Mouse (Mus musculus) urinary bladder, postnatal 36 days (tissue): ENCODE results near the gene Pfn4.
"Not testable (repeated sequence)": the region's sequence is repeated elsewhere in the genome, so short reads cannot be mapped to it uniquely, and the experiment has no call there.

Experiments used
- DNase-seq, 2 experiments: peaks; one replicate each; pipeline ENCODE4 v3.0.0; 2022; ENCODE audit warnings: low spot score in 2 of 2, mixed read lengths in 1 of 2

The Pfn4 gene

DNA sequence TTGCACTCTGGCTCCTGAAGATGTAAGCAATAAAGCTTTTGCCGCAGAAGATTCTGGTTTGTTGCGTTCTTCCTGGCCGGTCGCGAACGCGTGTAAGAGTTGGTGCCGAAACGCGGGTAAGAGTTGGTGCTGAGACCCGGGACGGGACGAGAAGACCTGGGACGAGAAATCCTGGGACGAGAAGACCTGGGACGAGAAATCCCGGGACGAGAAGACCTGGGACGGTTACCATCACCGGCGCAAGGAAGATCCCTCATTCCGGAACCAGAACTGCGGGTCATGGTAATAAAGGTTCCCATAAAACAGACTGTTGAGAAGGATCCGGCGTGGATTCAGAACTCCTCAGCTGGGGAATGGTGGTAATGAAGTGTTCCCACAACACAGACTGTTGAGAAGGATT is 19.3 kb downstream of the Pfn4 start:
- not testable (repeated sequence) for DNase-seq

DNA sequence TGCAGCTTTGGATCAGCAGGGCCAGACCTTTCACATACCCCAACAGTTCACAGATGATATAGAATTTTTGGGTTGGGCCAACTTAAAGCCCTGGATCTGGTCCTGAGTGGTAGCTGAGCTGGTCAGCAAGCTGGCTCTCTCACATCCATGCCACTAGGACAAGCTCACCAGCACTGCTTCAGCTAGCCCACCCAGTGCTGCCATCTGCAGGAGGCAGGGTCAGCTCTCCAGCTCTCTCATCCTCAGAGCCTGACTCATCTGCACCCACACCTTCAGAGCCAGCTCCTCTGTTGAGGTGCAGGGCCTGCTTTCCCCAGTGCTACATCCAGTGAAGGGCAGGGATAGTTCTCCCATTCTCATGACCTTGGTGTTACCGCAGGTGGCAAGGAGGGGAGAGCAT is 24.9 kb downstream of the Pfn4 start:
- no peak for DNase-seq

DNA sequence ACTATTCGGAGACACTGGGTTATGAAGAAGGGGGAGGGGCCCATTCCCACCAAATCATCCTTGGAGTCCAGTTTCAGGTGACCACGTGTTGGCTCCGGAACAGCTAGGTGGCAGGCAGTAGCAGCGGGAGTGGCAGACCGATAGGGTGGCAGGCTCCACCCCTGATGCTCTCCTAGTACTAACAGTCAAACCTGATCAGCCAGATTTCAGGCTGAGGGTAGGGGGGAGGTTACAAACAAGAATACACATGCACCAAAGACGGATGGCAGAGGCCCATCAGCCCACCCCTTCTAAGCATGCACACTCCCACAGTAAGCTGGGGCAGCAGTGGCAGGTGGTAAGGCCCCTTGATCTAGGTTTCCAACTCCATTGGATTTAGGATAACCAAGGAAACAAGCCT is 28.6 kb downstream of the Pfn4 start:
- DNase-seq, result peak; percentile 38 to 49

DNA sequence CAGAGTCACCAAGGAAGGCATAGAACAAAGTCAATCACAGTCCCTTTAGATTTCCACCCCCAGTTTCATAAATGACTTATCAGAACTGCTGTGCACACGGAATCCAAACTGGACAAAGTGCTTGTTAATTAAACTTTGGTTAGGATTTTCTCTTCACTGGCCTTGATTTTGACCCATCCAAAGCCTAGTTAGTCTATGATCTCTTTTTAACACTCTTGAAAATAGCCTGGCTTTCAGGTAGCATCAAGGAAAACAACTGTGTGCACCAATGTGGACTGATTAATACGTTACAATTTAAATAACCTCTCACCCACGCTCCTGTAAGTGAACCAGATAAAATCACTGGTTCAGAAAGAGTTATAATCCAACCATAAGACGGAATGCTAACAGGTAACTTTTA is 42.2 kb downstream of the Pfn4 start:
- DNase-seq, result no peak

DNA sequence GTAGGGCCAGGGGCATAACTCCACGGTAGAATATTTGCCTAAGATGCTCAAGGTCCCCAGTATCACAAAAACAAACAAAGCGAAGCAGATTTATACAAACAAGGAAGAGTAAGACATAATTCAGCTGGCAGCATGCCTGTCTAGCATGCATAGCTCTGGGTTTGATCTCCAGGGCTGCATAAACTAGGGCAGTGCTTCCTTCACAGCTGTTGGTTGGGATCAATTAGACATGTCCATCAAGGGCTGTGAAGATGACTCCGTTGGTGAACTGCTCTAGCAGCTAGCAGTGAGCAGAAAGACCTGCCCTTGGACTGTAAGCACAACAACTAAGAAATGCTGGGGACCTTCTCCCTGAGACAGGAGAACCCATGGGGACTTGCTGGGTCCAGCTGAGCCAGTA is 42.9 kb downstream of the Pfn4 start:
- DNase-seq, result no peak

DNA sequence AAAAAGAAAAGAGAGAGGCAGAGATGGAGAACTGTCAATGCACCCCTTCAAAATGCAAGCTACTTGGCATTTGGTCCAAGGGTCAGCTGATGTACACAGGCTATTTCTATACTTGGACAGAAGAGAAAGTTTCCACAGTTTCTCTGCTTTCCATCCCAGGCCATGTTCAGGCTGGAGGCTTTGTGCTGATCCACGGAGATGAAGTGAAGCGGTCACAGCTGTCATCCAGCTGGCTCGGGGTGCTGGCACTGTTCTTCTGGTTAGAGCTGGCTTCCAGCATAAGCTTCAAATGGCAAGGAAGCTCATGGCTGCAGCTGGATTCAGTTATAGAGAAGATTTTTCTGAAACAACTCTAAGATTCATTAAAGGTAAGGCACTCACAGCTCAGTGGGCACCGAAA is 44.8 kb downstream of the Pfn4 start:
- DNase-seq, result no peak

DNA sequence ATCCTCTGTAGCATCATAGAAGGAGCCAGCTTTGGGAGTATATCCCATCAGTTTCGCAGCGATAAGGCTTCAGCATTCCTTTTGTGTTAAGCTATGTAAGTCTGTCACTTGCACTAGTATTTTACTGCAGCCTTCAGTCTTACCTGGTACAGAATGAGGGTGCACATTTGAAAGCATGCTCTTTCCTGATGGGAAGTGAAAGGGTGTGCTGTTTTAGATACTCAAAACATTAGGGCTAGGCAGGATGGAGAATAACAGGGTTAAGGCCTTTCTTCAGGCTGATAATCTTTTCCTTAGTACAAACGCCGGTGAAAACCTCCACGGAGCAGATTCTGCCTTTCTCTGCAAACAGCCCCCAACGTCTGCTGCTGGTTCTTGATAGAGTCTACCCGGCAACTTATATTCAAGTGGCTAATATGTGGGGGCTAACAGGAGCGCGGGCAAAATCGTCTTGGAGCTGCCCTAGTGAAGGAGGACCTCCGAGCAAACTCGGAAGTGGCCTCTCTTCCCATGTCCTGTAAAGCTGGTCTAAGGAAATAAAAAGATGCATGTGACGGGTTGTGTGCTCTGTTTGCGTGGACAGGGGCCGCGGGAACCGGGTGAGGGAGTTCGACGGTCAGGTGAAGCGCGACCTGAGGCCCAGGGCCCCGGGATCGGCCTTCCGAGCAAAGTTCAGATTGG is 48.0 kb downstream of the Pfn4 start:
- no peak for DNase-seq

DNA sequence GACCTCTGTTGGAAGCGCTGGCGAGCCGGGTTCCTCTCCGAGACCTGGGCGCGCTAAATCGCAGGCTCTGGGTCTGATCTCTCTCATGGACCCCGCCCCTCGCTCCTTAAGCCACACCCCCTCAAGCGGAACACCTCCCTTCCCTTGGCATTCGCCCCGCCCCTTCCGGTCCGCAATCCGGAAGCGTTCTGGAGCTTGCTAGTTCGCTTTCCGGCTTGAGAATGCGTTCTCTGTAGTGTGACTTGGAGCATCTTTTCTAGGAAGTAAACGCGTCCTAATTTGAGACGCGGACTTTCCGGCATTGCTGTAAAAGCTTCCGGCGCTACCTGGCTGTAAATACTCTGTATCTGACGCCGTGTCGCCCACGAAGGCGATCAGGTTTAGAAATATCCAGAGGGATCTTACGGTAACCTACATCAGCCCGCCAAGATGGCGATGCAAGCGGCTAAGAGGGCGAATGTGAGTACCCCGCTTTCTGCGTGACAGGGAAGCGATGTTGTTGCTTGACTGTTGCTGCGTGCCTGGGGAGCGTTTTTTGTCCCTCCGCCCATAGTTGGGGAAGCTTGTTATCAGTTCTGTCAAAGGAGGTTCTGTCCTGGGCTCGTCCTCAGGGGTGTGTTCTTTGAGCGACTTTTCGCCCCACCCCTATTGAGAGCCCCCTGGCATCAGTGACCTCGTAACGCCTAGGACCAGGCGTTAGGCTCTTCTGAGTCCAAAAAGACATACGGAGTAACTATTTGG is 48.7 kb downstream of the Pfn4 start, which contains the start of gene Sf3b6:
Gene Sf3b6, plus strand, starts transcription at position 184 of the 741 bp plus-strand sequence.
- peak; percentile 99 for DNase-seq

DNA sequence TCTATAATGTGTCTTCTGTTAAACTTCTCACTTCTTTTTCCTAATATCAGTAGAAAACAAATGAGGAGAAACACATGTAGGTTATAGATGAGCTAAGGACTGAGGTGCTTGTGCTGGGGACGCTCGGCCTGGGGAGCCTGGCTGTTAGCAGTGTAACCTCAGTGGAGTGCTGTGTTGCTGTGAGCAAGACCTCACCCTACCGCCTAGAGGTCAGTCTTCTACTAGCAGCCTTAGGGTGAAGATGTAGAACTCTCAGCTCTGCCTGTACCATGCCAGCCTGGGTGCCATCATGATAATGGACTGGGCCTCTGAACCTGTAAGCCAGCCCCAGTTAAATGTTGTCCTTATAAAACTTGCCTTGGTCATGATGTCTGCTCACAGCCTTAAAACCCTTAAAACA is 58.4 kb downstream of the Pfn4 start:
- DNase-seq, result no peak
